Mouse (Mus musculus) liver, embryonic 12.5 days (tissue): ENCODE measurements around the gene Tspo. TPM values are rescaled to one million over a fixed set of nuclear protein-coding genes. Genes with fewer than 3 reads are reported as not detected.
A peak's percentile ranks its signal among the peaks of the same experiment; 100 is the strongest.

Experiments used
- ATAC-seq: fragments of 200-750 bp; cut with Nextera tagmentation; 2 replicates; pipeline ENCODE4 v1.8.0; 2017; ENCODE audit warnings: moderate number of reproducible peaks, mild to moderate bottlenecking, moderate library complexity
- H3K27ac ChIP-seq: fragments of 300-500 bp; sonication (generic); 2 replicates; pipeline ENCODE4 v1.5.1; 2016; ENCODE audit warnings: mild to moderate bottlenecking
- H3K27me3 ChIP-seq: fragments of 300-500 bp; sonication (generic); replicated peaks from 2 replicates; pipeline ENCODE4 v1.6.1; 2016; ENCODE audit warnings: mild to moderate bottlenecking, moderate library complexity
- H3K36me3 ChIP-seq: fragments of 300-500 bp; sonication (generic); 2 replicates; pipeline ENCODE4 v1.6.1; 2016; ENCODE audit warnings: mild to moderate bottlenecking, moderate library complexity
- H3K4me1 ChIP-seq: fragments of 300-500 bp; sonication (generic); 2 replicates; pipeline ENCODE4 v1.6.1; 2016
- H3K4me2 ChIP-seq: fragments of 300-500 bp; sonication (generic); 2 replicates; pipeline ENCODE4 v1.6.1; 2016; ENCODE audit warnings: mild to moderate bottlenecking, moderate library complexity
- H3K4me3 ChIP-seq: fragments of 300-500 bp; sonication (generic); 2 replicates; pipeline ENCODE4 v1.5.1; 2016; ENCODE audit warnings: mild to moderate bottlenecking, moderate library complexity
- H3K9ac ChIP-seq: fragments of 300-500 bp; sonication (generic); 2 replicates; pipeline ENCODE4 v1.6.1; 2016; ENCODE audit warnings: mild to moderate bottlenecking, moderate library complexity
- H3K9me3 ChIP-seq: fragments of 300-500 bp; sonication (generic); replicated peaks from 2 replicates; pipeline ENCODE4 v1.6.1; 2016; ENCODE audit warnings: mild to moderate bottlenecking, moderate library complexity
- WGBS: fragments of 180-500 bp; shearing (Covaris S2); methylation state at CpG from one replicate; pipeline ENCODE4 v1.1.7; 2016; ENCODE audit not compliant: insufficient replicate concordance; 5-methylcytosine and 5-hydroxymethylcytosine counted together
- polyA plus RNA-seq: library from polyadenylated mRNA; unstranded; fragments of >200 nt; fragmentation: Nextera tagmentation; extraction: Ambion mirVana; gene quantifications from 2 replicates; pipeline ENCODE4 v1.2.1, GENCODE M21; 2016

Gene Tspo
- polyA plus RNA-seq, 1 experiment from 2014 or later: 192 TPM

DNA sequence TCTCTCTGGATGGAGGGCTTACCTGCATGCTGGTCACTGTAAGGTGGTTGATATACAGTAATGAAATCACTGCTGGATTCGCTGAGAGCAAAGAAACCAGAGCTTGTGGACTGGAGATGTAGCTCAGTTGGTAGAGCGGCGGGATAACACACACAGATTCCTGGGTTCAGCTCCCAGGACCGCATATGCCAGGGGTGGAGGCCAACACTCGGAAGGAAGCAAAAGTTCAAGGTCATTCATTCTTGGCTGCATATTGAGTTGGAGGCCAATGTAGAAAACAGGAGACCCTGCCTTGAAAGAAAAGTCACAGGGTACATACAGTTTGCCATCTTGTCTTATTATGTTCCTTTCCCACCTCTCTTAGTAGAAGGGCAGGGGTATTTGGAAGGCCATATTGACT, 33.6 kb upstream of the Tspo start:
- Histone ChIP-seq H3K36me3 (no peaks in the 10 kb centered on the region), H3K27ac (no peak overlapping the region), H3K9ac (no peak overlapping the region), H3K4me3 (no peak overlapping the region), H3K4me2 (no peak overlapping the region), H3K27me3 (peaks cover 68% of the 10 kb centered on the region), H3K9me3 (no peaks in the 10 kb centered on the region), H3K4me1 (peaks cover 33% of the 10 kb centered on the region)
- WGBS: 60% methylated on average over 5 of the region's 5 CpGs
- no peak for ATAC-seq

DNA sequence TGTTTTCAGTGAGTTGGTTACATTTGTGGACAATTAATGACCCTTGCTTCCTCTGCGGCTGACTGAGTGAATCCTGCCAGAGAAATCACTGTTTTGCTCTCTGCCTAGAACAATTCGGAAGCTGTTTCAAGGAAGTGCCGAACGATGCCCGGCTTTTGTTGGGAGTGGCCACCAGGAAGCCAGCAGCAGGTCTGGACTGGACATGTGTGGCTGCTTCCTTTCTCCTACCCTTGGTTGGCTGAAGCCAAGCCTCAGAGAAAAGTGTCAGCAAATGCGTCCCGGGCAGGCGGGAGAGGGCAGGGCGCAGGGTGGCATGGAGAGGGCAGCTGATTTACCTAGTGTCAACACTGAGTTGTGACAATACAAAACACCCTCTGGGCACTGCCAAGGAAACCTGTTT, 33.2 kb upstream of the Tspo start:
- Histone ChIP-seq H3K27me3 (peaks cover 63% of the 10 kb centered on the region), H3K27ac (0 out of 2 replicates have a peak overlapping the region, but pooled peaks have one; percentile 8), H3K4me1 (peaks cover 33% of the 10 kb centered on the region)

DNA sequence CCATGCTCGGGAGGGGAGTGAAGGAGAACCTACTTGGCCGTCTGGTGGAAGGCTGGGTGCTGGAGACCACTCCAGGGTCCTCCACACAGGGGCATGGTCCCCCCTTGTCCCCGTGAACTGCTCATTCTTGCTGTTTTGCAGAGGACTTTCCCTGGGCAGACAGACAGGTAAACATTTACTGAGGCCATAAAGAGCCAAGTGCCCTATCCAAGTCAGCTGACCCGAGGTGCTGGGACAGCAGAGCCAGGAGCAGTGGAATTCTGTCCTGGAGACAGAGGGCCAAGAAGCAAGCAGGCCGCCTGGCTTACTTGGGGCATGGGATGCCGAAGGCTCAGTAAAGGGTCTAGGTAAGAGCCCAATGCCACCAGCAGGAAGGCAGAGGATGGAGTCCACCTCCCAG, 32.7 kb upstream of the Tspo start:
- 0 out of 2 replicates have a peak overlapping the region, but pooled peaks have one; percentile 8 for H3K27ac ChIP-seq
- no peak for ATAC-seq

More for the DNA sequence above, 33.2 kb upstream of the Tspo start:
- Histone ChIP-seq H3K4me2 (no peak overlapping the region), H3K36me3 (no peaks in the 10 kb centered on the region), H3K9me3 (no peaks in the 10 kb centered on the region), H3K4me3 (no peak overlapping the region), H3K9ac (no peak overlapping the region)
- ATAC-seq: no peak; the same call in 1 of the 2 replicates
- WGBS: 66% methylated on average over 9 of the region's 9 CpGs

DNA sequence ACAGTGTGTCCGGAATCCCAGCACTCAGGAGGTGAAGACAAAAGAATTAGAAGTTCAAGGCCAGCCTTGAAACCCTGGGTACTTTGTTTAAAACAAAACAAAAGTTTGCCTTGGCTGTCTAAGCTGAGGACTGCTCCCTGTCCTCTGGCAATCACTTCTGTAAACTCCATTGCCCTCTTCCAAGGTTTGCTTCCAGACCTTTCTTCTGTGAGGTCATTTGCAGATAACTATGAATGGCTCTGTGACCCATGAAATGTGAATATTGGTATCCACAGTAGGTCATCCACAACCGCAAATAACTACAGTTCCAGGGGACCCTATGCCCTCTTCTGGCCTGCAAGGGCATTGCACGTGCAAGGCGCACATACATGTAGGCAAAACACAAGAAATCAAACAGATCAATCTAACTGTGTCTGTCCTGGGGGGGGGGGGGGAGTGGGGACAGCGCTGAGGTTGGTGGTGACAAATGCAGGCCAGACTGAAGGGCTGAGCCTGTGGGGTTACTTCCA, 31.4 kb upstream of the Tspo start:
- no peak overlapping the region for H3K9ac ChIP-seq
- peaks cover 48% of the 10 kb centered on the region for H3K27me3 ChIP-seq
- no peak overlapping the region for H3K4me3 ChIP-seq
- ATAC-seq: no peak
- H3K9me3 ChIP-seq: no peaks in the 10 kb centered on the region
- H3K4me1 ChIP-seq: peaks cover 17% of the 10 kb centered on the region
- no peak overlapping the region for H3K4me2 ChIP-seq
- H3K27ac ChIP-seq: no peak overlapping the region
- H3K36me3 ChIP-seq: no peaks in the 10 kb centered on the region
- 68% methylated on average over 5 of the region's 5 CpGs for WGBS

More for the DNA sequence above, 32.7 kb upstream of the Tspo start:
- Histone ChIP-seq H3K4me2 (no peak overlapping the region), H3K4me3 (no peak overlapping the region), H3K36me3 (no peaks in the 10 kb centered on the region), H3K27me3 (peaks cover 59% of the 10 kb centered on the region), H3K9ac (no peak overlapping the region), H3K4me1 (peaks cover 31% of the 10 kb centered on the region), H3K9me3 (no peaks in the 10 kb centered on the region)
- 49% methylated on average over 6 of the region's 6 CpGs for WGBS

DNA sequence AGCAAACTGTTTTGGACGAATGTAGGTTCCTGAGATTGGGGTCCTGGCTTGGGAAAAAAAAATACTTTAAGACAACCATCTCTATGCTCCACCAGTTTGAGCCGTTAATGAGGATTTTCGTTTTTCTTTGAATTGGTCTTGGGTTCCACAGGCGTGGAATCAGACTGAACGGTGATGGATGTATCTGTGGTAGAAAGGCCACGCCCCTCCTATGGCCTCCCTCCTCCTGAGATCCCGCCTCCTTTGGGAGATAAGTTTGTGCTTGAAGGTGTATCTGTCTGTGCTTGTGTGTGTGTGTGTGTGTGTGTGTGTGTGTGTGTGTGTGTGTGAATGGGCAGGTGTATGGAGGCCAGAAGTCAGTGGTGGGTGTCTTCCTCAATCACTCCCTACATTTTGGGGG, 30.8 kb upstream of the Tspo start:
- ATAC-seq: no peak
- no peak overlapping the region for H3K9ac ChIP-seq

DNA sequence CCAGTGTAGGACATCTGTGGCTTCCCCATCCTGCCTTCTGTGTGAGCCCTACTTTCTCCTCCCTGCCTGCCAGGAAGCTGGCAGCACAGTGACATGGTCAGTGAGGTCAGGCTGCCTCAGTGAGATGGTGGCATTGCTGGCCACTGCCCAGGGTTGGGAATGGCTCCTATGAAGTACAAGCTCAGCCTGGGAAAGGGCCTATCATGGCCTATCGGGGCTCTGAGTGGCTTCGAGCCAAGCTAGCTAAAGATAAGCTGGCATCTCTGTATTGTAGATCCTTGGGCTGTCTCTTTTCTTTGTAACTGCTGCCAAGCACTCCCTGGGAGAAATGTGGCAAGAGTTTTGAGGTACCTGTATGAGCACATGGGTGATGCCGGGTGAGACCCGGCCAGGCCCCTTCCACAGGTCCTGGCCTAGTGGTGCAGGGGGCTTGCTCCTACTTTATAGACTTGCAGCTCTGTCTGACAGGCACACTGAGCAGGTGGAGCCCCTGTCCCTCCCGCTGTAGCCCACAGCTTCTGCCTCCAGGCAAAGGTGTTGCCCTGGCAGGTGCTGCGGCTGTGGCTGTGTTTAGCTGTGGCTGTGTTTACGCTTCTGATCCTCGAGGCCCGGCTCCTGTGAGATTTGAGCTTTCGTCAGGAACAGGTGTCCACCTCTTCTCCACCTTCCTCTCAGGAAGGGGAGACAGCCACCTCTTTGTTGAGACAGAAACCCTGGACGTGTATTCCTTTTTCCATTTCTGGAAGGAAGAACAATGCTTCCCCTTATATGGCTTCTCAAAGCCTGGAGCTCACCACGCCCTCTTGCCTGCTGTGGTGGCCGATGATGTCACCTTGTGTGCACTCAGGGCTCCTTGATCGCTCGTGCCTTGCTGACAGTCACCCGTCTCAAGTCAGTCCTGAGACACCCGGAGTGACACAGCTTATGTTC, 28.2 kb upstream of the Tspo start:
- Histone ChIP-seq H3K9me3 (no peaks in the 10 kb centered on the region), H3K27ac (0 out of 2 replicates have a peak overlapping the region, but pooled peaks have one; percentile 23), H3K4me2 (no peak overlapping the region), H3K36me3 (no peaks in the 10 kb centered on the region), H3K4me3 (no peak overlapping the region), H3K27me3 (peaks cover 16% of the 10 kb centered on the region), H3K4me1 (peaks cover 13% of the 10 kb centered on the region), H3K9ac (no peak overlapping the region)
- WGBS: 65% methylated on average over 17 of the region's 17 CpGs
- ATAC-seq: no peak

More for the DNA sequence above, 30.8 kb upstream of the Tspo start:
- no peaks in the 10 kb centered on the region for H3K36me3 ChIP-seq
- peaks cover 42% of the 10 kb centered on the region for H3K27me3 ChIP-seq
- H3K4me3 ChIP-seq: no peak overlapping the region
- no peak overlapping the region for H3K4me2 ChIP-seq
- peaks cover 11% of the 10 kb centered on the region; the same call in 1 of the 2 replicates for H3K4me1 ChIP-seq
- no peak overlapping the region for H3K27ac ChIP-seq
- WGBS: 39% methylated on average over 7 of the region's 7 CpGs
- H3K9me3 ChIP-seq: no peaks in the 10 kb centered on the region

DNA sequence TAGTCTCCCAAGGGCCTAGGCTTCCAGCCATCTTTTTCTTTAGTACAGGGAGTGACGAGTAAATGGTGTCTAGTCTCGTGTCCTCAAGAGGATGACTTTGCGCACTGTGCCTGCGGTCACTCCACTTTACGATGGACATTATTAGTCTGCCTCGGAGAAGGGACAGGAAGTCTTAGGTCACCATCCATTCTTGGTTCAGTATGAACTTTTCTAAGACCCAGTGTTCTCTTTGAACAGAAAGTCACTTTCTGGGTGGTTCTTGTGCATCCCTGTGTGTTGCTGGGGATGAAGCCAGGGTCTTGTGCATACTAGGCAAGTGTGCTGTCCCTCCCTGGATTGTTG, 27.5 kb upstream of the Tspo start:
- no peaks in the 10 kb centered on the region for H3K36me3 ChIP-seq
- no peak for ATAC-seq
- no peak overlapping the region for H3K9ac ChIP-seq
- no peak overlapping the region for H3K4me2 ChIP-seq
- no peak overlapping the region for H3K27ac ChIP-seq
- H3K4me1 ChIP-seq: peaks cover 11% of the 10 kb centered on the region
- no peaks in the 10 kb centered on the region for H3K9me3 ChIP-seq
- H3K27me3 ChIP-seq: peaks cover 9% of the 10 kb centered on the region
- WGBS: 71% methylated on average over 6 of the region's 6 CpGs
- H3K4me3 ChIP-seq: no peak overlapping the region

DNA sequence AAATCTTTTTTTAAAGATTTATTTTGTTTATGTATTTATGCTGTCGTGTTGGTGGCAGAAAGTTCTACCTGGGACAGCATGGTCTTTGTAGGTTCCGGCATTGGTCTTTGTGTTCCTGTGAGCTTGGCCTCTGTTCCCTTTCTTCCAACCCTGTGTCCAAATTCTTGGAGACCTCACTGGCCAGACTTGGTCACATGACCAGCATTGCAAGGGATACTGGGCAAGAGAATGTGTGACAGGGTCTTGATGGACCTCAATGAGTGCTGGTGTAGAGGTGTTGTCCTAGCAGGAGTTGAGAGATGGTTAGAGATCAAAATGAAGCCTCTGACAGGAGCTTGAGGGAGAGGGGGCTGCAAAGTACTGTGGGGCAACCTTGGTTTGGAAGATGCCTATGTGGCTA, 24.5 kb upstream of the Tspo start:
- H3K4me2 ChIP-seq: no peak overlapping the region
- H3K27me3 ChIP-seq: peaks cover 9% of the 10 kb centered on the region; the same call in 1 of the 2 replicates
- H3K4me1 ChIP-seq: peaks cover 6% of the 10 kb centered on the region
- H3K9ac ChIP-seq: no peak overlapping the region
- H3K9me3 ChIP-seq: no peaks in the 10 kb centered on the region
- no peak for ATAC-seq
- H3K27ac ChIP-seq: no peak overlapping the region
- 74% methylated on average over 2 of the region's 2 CpGs for WGBS
- no peaks in the 10 kb centered on the region for H3K36me3 ChIP-seq
- H3K4me3 ChIP-seq: no peak overlapping the region

DNA sequence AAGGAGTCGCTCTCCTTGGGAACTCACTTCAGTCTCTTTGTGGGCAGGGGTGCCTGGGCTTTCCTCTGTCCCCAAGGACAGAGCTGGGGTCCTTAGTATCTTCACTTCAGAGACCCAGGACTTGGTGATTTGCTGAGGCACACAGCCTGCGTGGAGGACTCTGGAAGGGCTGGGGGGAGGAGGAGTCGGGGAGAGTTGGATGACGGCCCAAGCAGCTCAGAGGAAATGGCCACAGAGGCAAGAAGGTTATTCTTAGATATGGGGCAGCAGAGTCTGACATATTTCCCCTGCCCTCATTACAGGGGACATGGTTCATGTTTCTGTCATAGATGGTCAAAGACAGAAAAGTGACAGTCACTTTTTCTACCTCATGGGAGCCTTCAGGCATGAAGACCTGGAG, 23.5 kb upstream of the Tspo start:
- H3K4me2 ChIP-seq: no peak overlapping the region
- H3K27ac ChIP-seq: no peak overlapping the region
- H3K4me1 ChIP-seq: peaks cover 6% of the 10 kb centered on the region
- no peaks in the 10 kb centered on the region for H3K36me3 ChIP-seq
- no peaks in the 10 kb centered on the region for H3K9me3 ChIP-seq
- 43% methylated on average over 4 of the region's 4 CpGs for WGBS
- no peak for ATAC-seq
- peaks cover 9% of the 10 kb centered on the region; the same call in 1 of the 2 replicates for H3K27me3 ChIP-seq
- H3K4me3 ChIP-seq: no peak overlapping the region
- H3K9ac ChIP-seq: no peak overlapping the region

DNA sequence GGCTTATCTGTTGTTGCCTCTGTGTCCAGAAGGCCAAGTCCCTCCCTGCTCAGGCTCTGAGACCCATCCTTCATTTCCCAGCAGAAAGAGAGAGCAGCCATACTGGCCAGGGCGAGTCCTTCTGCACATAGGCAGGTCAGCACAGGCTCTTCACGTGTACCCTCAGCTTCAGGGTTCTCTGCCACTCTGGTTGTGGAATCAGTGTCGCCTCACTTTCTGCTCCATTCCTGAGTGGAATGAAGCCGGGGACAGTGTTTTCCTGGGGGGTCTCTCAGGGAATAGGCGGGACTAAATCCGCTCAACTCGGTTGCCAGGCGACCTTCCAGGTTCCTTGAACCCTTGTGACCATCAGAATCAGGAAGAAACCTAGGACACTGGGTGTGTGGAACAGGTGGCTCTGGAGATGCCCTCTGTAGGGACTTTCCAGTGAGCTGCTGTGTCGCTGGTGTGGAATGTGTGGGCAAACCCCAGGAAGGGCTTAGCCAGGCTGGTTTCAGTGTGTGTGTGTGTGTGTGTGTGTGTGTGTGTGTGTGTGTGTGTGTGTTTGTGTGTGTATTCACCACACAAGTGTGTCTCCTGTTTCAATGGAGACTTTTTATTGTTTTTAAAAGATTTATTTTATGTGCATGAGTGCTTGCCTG, 21.6 kb upstream of the Tspo start:
- Histone ChIP-seq H3K27ac (no peak overlapping the region), H3K9me3 (no peaks in the 10 kb centered on the region), H3K4me1 (peaks cover 6% of the 10 kb centered on the region), H3K9ac (no peak overlapping the region), H3K27me3 (peaks cover 7% of the 10 kb centered on the region; the same call in 1 of the 2 replicates), H3K36me3 (peaks cover 17% of the 10 kb centered on the region), H3K4me3 (no peak overlapping the region), H3K4me2 (no peak overlapping the region)
- WGBS: 65% methylated on average over 9 of the region's 9 CpGs
- ATAC-seq: no peak

DNA sequence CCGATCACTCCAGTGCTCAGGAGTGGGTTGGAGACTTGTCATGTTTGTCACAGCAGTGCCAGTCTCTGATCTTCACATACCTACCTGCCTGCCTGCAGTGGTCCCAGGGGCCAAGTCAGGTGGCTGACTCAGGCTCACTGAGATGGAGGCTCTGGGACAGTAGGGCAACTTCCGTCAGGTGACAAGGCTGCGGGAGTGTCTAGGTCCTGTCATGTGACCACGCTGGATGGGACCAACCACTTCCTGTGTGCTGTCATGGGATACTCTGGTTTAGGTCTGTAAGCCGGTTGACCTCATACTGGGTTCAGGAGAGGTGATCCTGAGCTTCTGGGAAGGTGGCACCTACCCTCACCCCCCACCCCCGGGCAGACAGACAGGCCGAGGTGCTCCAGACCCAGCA, 17.4 kb upstream of the Tspo start:
- Histone ChIP-seq H3K9me3 (no peaks in the 10 kb centered on the region), H3K4me2 (no peak overlapping the region), H3K36me3 (peaks cover 59% of the 10 kb centered on the region), H3K4me1 (no peaks in the 10 kb centered on the region), H3K27me3 (peaks cover 6% of the 10 kb centered on the region; the same call in 1 of the 2 replicates), H3K27ac (no peak overlapping the region), H3K4me3 (no peak overlapping the region), H3K9ac (no peak overlapping the region)
- 0 out of 2 replicates have a peak, but pooled peaks have one; percentile 18 for ATAC-seq
- WGBS: 76% methylated on average over 7 of the region's 7 CpGs

DNA sequence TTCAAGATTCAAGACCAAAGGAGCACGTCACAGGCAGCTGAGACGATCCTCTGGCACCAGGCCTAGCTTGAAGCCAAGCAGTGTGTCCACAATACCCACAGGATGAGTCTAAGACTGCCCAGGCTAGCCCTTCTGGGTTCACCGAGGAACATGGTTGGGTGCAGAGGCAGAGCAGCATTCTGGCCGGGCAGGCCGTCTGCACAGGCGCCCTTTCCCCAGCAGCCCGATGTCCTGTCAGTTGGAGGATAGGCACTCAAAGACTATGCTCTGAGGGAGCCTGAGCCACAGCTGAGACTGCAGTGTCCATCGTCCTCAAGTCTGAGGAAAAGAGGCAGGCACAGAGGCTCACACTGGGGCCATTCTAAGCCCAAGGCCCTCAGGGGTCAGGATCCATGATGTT, 16.2 kb upstream of the Tspo start:
- 85% methylated on average over 8 of the region's 8 CpGs for WGBS
- ATAC-seq: no peak

More for the DNA sequence above, 16.2 kb upstream of the Tspo start:
- H3K27ac ChIP-seq: no peak overlapping the region
- peaks cover 69% of the 10 kb centered on the region for H3K36me3 ChIP-seq
- no peak overlapping the region for H3K4me2 ChIP-seq
- no peaks in the 10 kb centered on the region for H3K9me3 ChIP-seq
- H3K4me3 ChIP-seq: no peak overlapping the region
- H3K27me3 ChIP-seq: no peaks in the 10 kb centered on the region
- H3K9ac ChIP-seq: no peak overlapping the region
- H3K4me1 ChIP-seq: no peaks in the 10 kb centered on the region
